Mouse (Mus musculus): ENCODE measurements around the gene Ttc16. TPM values are rescaled to one million over a fixed set of nuclear protein-coding genes. Genes with fewer than 3 reads are reported as not detected.

Ttc16 gene
- polyA plus RNA-seq, 1 experiment from 2014 or later = 0.73 TPM

GRCm38 (mm10) chr2:32752181-32752580 is 23.3 kb downstream of the Ttc16 start:
- Histone ChIP-seq H3K27ac (peak overlapping the region; percentile 83), H3K36me3 (peaks cover 51% of the 10 kb centered on the region), H3K4me1 (replicated peaks) (peaks cover 40% of the 10 kb centered on the region), H3K4me3 (peak overlapping the region; percentile 53), H3K27me3 (ENCODE audit: insufficient read depth, poor library complexity, severe bottlenecking) (peaks cover 21% of the 10 kb centered on the region; the same call in 1 of the 2 replicates), H3K9me3 (no peaks in the 10 kb centered on the region)
- WGBS = 66% methylated on average over 10 of the region's 10 CpGs
- DNase-seq (ENCODE audit: low spot score) = no peak

- Histone ChIP-seq H3K36me3 (peaks cover 56% of the 10 kb centered on the region), H3K4me1 (replicated peaks) (peaks cover 37% of the 10 kb centered on the region), H3K4me3 (peak overlapping the region; percentile 53), H3K27ac (peak overlapping the region; percentile 83), H3K9me3 (no peaks in the 10 kb centered on the region), H3K27me3 (ENCODE audit: insufficient read depth, poor library complexity, severe bottlenecking) (peaks cover 21% of the 10 kb centered on the region; the same call in 1 of the 2 replicates)
- 17% methylated on average over 10 of the region's 10 CpGs for WGBS
- no peak for DNase-seq (ENCODE audit: low spot score)
These were observed 23.8 kb downstream of the Ttc16 start for GRCm38 (mm10) chr2:32751665-32752033.

GRCm38 (mm10) chr2:32750887-32751664 is 24.4 kb downstream of the Ttc16 start:
- H3K36me3 ChIP-seq = peaks cover 62% of the 10 kb centered on the region
- peak; percentile 86 for DNase-seq (ENCODE audit: low spot score)
- peaks cover 38% of the 10 kb centered on the region for H3K4me1 ChIP-seq (replicated peaks)
- peak overlapping the region; percentile 83 for H3K27ac ChIP-seq
- 5% methylated on average over 31 of the region's 31 CpGs for WGBS
- H3K4me3 ChIP-seq = peak overlapping the region; percentile 53
- peaks cover 21% of the 10 kb centered on the region; the same call in 1 of the 2 replicates for H3K27me3 ChIP-seq (ENCODE audit: insufficient read depth, poor library complexity, severe bottlenecking)
- no peaks in the 10 kb centered on the region for H3K9me3 ChIP-seq

DNA sequence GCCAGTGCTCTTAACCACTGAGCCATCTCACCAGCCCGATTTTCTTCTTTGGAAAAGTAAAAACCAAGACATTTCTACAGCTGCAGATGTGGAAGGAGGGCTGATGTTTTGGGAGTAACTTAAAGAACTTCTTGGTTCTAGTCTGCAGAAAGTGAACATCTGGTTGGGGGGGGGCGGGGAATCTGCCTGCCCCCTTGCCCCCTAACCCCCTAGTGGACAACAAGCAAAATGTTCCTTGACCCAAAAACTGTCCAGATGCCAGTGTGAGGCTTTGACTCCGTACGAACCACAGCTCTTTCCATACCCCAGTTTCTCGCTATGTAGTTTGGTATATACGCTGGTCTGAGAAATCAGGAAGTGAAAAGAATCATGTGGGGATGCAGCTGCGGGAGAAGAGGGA is 25.2 kb downstream of the Ttc16 start:
- Histone ChIP-seq H3K27ac (peak overlapping the region; percentile 83; the same call in 1 of the 2 replicates), H3K27me3 (ENCODE audit: insufficient read depth, poor library complexity, severe bottlenecking) (peaks cover 21% of the 10 kb centered on the region; the same call in 1 of the 2 replicates), H3K4me1 (replicated peaks) (peaks cover 41% of the 10 kb centered on the region), H3K4me3 (peak overlapping the region; percentile 53; the same call in 1 of the 2 replicates), H3K9me3 (no peaks in the 10 kb centered on the region), H3K36me3 (peaks cover 70% of the 10 kb centered on the region)
- WGBS = 72% methylated on average over 7 of the region's 7 CpGs
- DNase-seq (ENCODE audit: low spot score) = no peak

GRCm38 (mm10) chr2:32749082-32749481 is 26.4 kb downstream of the Ttc16 start:
- WGBS = 91% methylated on average over 16 of the region's 16 CpGs
- 0 out of 2 replicates have a peak overlapping the region, but pooled peaks have one; percentile 31 for H3K27ac ChIP-seq
- peaks cover 68% of the 10 kb centered on the region for H3K36me3 ChIP-seq
- H3K27me3 ChIP-seq (ENCODE audit: insufficient read depth, poor library complexity, severe bottlenecking) = peaks cover 12% of the 10 kb centered on the region; the same call in 1 of the 2 replicates
- peaks cover 41% of the 10 kb centered on the region for H3K4me1 ChIP-seq (replicated peaks)
- H3K9me3 ChIP-seq = no peaks in the 10 kb centered on the region
- DNase-seq (ENCODE audit: low spot score) = no peak
- no peak overlapping the region for H3K4me3 ChIP-seq

GRCm38 (mm10) chr2:32744272-32744982 is 31.0 kb downstream of the Ttc16 start:
- Histone ChIP-seq H3K27ac (no peak overlapping the region), H3K36me3 (peaks cover 47% of the 10 kb centered on the region), H3K27me3 (ENCODE audit: insufficient read depth, poor library complexity, severe bottlenecking) (peaks cover 44% of the 10 kb centered on the region), H3K4me1 (replicated peaks) (peaks cover 38% of the 10 kb centered on the region), H3K9me3 (no peaks in the 10 kb centered on the region), H3K4me3 (no peak overlapping the region)
- DNase-seq (ENCODE audit: low spot score) = no peak
- WGBS = 82% methylated on average over 15 of the region's 15 CpGs

DNA sequence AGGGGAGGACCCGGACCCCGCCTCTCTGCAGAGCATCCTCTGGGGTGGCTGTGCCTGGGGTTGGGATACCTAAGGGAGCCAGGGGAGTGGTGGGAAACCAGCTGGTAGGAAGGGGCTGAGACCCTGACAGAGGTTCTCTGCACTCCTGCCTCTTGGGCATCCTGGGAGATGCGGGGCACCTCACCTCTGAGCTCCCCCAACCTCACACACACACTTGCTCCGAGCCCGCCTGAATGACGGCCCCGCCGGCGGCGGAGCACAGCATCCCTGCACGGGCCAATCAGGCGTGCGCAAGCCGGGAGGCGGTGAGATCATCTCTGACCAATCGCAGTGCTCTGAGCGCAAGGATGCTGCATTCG is 33.3 kb downstream of the Ttc16 start:
- 2% methylated on average over 18 of the region's 18 CpGs for WGBS
- peak; percentile 79 for DNase-seq (ENCODE audit: low spot score)
- Histone ChIP-seq H3K9me3 (no peaks in the 10 kb centered on the region), H3K36me3 (peaks cover 28% of the 10 kb centered on the region), H3K4me1 (replicated peaks) (peaks cover 33% of the 10 kb centered on the region), H3K27ac (peak overlapping the region; percentile 90), H3K27me3 (ENCODE audit: insufficient read depth, poor library complexity, severe bottlenecking) (peaks cover 47% of the 10 kb centered on the region), H3K4me3 (peak overlapping the region; percentile 73)

DNA sequence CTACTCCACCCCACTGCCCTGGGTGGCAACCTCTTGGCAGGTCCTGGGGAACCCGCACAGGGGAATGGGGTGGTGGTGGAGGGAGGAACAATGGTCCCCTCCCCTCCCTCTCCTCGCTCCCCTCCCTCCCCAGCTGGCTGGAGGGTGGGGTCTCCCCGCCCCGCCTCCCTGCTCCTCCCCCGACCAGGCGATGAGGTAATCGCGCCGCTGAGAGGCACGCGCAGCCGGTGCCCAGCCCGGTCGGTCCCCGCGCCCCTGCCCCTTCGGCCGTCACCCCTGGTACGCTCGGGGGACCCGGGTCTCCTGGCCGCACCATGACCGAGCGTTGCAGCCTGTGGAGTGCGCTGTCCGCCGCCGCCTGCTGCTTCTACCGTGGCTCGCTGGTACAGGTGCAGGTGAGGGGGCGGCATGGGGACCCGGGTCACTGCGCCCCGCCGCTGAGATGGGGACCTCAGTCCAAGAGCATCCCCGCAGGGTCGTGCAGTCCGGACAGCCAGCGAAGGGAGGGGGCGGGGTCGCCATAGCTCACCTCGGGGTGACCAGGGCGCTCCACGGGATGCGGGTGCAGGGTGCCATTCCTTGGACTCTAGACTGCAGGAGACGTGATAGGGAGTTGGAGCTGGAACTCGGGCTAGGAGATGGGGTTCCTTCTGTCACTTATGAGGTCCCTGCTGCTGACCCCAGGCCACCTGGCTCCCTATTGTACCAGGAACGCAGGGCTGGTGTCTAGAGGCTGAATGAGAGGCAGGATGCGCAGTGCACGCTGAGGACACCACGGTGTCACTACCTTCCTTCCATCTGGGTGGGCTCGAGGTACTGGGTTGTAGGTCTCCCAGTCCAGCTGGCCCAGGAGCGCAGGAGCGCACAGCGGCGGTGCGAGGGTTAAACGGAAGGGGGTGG is 33.9 kb downstream of the Ttc16 start:
- H3K27ac ChIP-seq = peak overlapping the region; percentile 90
- 2% methylated on average over 57 of the region's 58 CpGs for WGBS
- peak; percentile 66 for DNase-seq (ENCODE audit: low spot score)
- H3K36me3 ChIP-seq = peaks cover 22% of the 10 kb centered on the region
- H3K27me3 ChIP-seq (ENCODE audit: insufficient read depth, poor library complexity, severe bottlenecking) = peaks cover 47% of the 10 kb centered on the region
- no peaks in the 10 kb centered on the region for H3K9me3 ChIP-seq
- H3K4me3 ChIP-seq = peak overlapping the region; percentile 73
- peaks cover 37% of the 10 kb centered on the region for H3K4me1 ChIP-seq (replicated peaks)

DNA sequence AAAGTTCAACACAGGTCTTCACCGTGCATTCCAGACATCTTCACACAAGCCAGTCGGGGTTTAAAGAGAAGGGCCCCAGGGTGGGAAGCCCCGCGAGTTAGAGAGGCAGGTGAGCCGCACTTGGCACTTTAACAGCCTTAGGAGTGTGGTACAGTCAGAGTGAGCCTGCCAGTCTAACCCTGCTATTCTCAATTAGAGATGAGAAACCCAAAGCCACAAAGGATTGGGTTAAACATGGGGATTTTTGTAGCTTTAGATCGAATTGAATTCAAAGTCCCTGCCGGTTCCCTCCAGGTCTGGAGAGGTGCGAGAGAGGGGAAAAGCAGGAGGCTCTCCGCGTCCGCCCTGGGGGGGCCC is 34.5 kb downstream of the Ttc16 start, which contains the start of gene 6330409D20Rik:
6330409D20Rik (minus strand) TSS at position 101 of the 357 bp plus-strand sequence.
- H3K27ac ChIP-seq = peak within 1 kb of the TSS; percentile 90
- peaks cover 15% of the 10 kb centered on the region for H3K36me3 ChIP-seq
- DNase-seq (ENCODE audit: low spot score) = no peak
- WGBS = 10% methylated on average over 11 of the region's 11 CpGs
- H3K4me1 ChIP-seq (replicated peaks) = peaks cover 37% of the 10 kb centered on the region
- H3K27me3 ChIP-seq (ENCODE audit: insufficient read depth, poor library complexity, severe bottlenecking) = peaks cover 47% of the 10 kb centered on the region
- H3K4me3 ChIP-seq = peak within 1 kb of the TSS; percentile 73
- H3K9me3 ChIP-seq = no peaks in the 10 kb centered on the region

DNA sequence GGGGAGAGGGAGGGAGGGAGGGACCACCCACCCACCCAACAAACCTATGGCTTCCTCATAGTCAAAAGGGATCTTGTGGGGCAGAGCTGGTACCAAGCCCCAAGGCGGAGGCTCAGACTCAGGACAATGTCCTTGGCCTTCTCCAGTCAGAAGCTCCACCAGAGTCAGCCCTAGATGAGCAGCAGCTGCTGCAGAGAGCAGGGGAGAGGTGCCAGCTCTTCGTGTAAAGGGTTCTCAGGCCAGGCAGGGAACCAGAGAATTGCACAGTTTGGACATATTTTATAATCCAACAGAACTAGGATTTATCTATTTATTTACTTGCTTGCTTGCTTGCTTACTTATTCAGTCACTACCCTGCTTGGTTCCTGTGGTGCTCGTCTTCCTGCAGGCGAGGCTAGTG is 36.1 kb downstream of the Ttc16 start:
- Histone ChIP-seq H3K27ac (no peak overlapping the region), H3K4me1 (replicated peaks) (peaks cover 45% of the 10 kb centered on the region), H3K9me3 (no peaks in the 10 kb centered on the region), H3K4me3 (no peak overlapping the region), H3K27me3 (ENCODE audit: insufficient read depth, poor library complexity, severe bottlenecking) (peaks cover 47% of the 10 kb centered on the region), H3K36me3 (no peaks in the 10 kb centered on the region)
- WGBS = 80% methylated on average over 4 of the region's 4 CpGs
- DNase-seq (ENCODE audit: low spot score) = no peak

GRCm38 (mm10) chr2:32737008-32737407 is 38.4 kb downstream of the Ttc16 start:
- WGBS = 59% methylated on average over 6 of the region's 6 CpGs
- no peaks in the 10 kb centered on the region for H3K36me3 ChIP-seq
- DNase-seq (ENCODE audit: low spot score) = no peak
- H3K4me1 ChIP-seq (replicated peaks) = peaks cover 39% of the 10 kb centered on the region
- H3K9me3 ChIP-seq = no peaks in the 10 kb centered on the region
- H3K4me3 ChIP-seq = no peak overlapping the region
- peak overlapping the region; percentile 25; the same call in 1 of the 2 replicates for H3K27ac ChIP-seq
- peaks cover 29% of the 10 kb centered on the region for H3K27me3 ChIP-seq (ENCODE audit: insufficient read depth, poor library complexity, severe bottlenecking)

GRCm38 (mm10) chr2:32736306-32736829 is 39.1 kb downstream of the Ttc16 start:
- Histone ChIP-seq H3K27ac (peak overlapping the region; percentile 25; the same call in 1 of the 2 replicates), H3K36me3 (no peaks in the 10 kb centered on the region), H3K4me1 (replicated peaks) (peaks cover 37% of the 10 kb centered on the region), H3K27me3 (ENCODE audit: insufficient read depth, poor library complexity, severe bottlenecking) (peaks cover 23% of the 10 kb centered on the region), H3K4me3 (no peak overlapping the region), H3K9me3 (no peaks in the 10 kb centered on the region)
- DNase-seq (ENCODE audit: low spot score) = no peak
- 37% methylated on average over 3 of the region's 3 CpGs for WGBS

Measured in hindbrain, embryonic 10.5 days (tissue).